Mouse (Mus musculus) thymus, adult 2 months (tissue): Measurements from ENCODE around the gene Ndufs4. TPM values are rescaled to one million over a fixed set of nuclear protein-coding genes. Genes with fewer than 3 reads are reported as not detected.

Source experiments
- DNase-seq: peaks from one replicate; pipeline ENCODE4 v3.0.0; 2021
- H3K27ac ChIP-seq: fragments of 200-500 bp; 2 replicates; pipeline ENCODE4 v1.5.1; 2012; ENCODE audit warnings: low read length, control low read depth; ENCODE audit not compliant: control insufficient read depth, insufficient read depth
- H3K27me3 ChIP-seq: fragments of 200-500 bp; 2 replicates; pipeline ENCODE4 v1.6.1; 2012; ENCODE audit warnings: mild to moderate bottlenecking, low read length, moderate library complexity, mixed read lengths; ENCODE audit not compliant: control insufficient read depth, insufficient read depth
- H3K36me3 ChIP-seq: fragments of 200-500 bp; 2 replicates; pipeline ENCODE4 v1.6.1; 2012; ENCODE audit warnings: mild to moderate bottlenecking, low read length, moderate library complexity; ENCODE audit not compliant: control insufficient read depth, insufficient read depth
- H3K4me1 ChIP-seq: fragments of 200-500 bp; replicated peaks from 2 replicates; pipeline ENCODE4 v1.6.1; 2012; ENCODE audit warnings: low read length; ENCODE audit not compliant: control insufficient read depth, insufficient read depth
- H3K4me3 ChIP-seq: fragments of 200-500 bp; 2 replicates; pipeline ENCODE4 v1.5.1; 2012; ENCODE audit warnings: mild to moderate bottlenecking, low read length, control low read depth, moderate library complexity; ENCODE audit not compliant: control insufficient read depth, insufficient read depth
- CTCF ChIP-seq: fragments of 200-500 bp; IDR thresholded peaks from 2 replicates; pipeline ENCODE4 v1.5.1; 2012; ENCODE audit warnings: mild to moderate bottlenecking, control low read depth, low read length, moderate library complexity, borderline replicate concordance; ENCODE audit not compliant: control insufficient read depth, poor library complexity, insufficient read depth; ENCODE audit errors: extremely low read depth
- POLR2A ChIP-seq: fragments of 200-500 bp; IDR thresholded peaks from 2 replicates; pipeline ENCODE4 v1.6.1; 2012; ENCODE audit warnings: mild to moderate bottlenecking, low read length, control low read depth, moderate library complexity; ENCODE audit not compliant: control insufficient read depth, poor library complexity, insufficient read depth; ENCODE audit errors: extremely low read depth
- WGBS: fragments of 180-500 bp; shearing (Covaris S2); methylation state at CpG from one replicate; pipeline ENCODE4 v1.1.7; 2018; 5-methylcytosine and 5-hydroxymethylcytosine counted together
- polyA plus RNA-seq: library from polyadenylated mRNA; depleted of rRNA; stranded (reverse); fragments of >200 nt; gene quantifications from 2 replicates; pipeline ENCODE4 v1.2.3, GENCODE M21; 2012; rRNA removed

Ndufs4 gene
- polyA plus RNA-seq, 1 experiment: 54.9 TPM

- Histone ChIP-seq H3K27me3 (no peaks in the 10 kb centered on the region), H3K4me1 (no peaks in the 10 kb centered on the region), H3K4me3 (no peak overlapping the region), H3K27ac (no peak overlapping the region), H3K36me3 (no peaks in the 10 kb centered on the region)
- DNase-seq: no peak
- no peak for TF ChIP-seq CTCF
- TF ChIP-seq POLR2A: no peak
- WGBS: 98% methylated on average over 5 of the region's 5 CpGs
These were observed 110.8 kb downstream of the Ndufs4 start for GRCm38 (mm10) chr13:114277277-114277676.

- DNase-seq: no peak
- H3K27ac ChIP-seq: no peak overlapping the region
- H3K27me3 ChIP-seq: no peaks in the 10 kb centered on the region
- no peak for TF ChIP-seq POLR2A
- no peak for TF ChIP-seq CTCF
- WGBS: 93% methylated on average over 16 of the region's 16 CpGs
- no peaks in the 10 kb centered on the region for H3K4me1 ChIP-seq
- H3K36me3 ChIP-seq: no peaks in the 10 kb centered on the region
- H3K4me3 ChIP-seq: no peak overlapping the region
These were observed 116.5 kb downstream of the Ndufs4 start for GRCm38 (mm10) chr13:114271410-114272105.

- WGBS: 97% methylated on average over 9 of the region's 9 CpGs
- H3K27ac ChIP-seq: no peak overlapping the region
- H3K4me1 ChIP-seq: no peaks in the 10 kb centered on the region
- no peak overlapping the region for H3K4me3 ChIP-seq
- TF ChIP-seq CTCF (no peak), POLR2A (no peak)
- H3K36me3 ChIP-seq: no peaks in the 10 kb centered on the region
- DNase-seq: no peak
- H3K27me3 ChIP-seq: no peaks in the 10 kb centered on the region
These were observed 120.3 kb downstream of the Ndufs4 start for GRCm38 (mm10) chr13:114267741-114268140.

GRCm38 (mm10) chr13:114260486-114261205 lies 127.4 kb downstream of the Ndufs4 start:
- no peak overlapping the region for H3K4me3 ChIP-seq
- TF ChIP-seq POLR2A: no peak
- no peak for TF ChIP-seq CTCF

GRCm38 (mm10) chr13:114254697-114255096 lies 133.4 kb downstream of the Ndufs4 start:
- Histone ChIP-seq H3K36me3 (no peaks in the 10 kb centered on the region), H3K4me1 (peaks cover 2% of the 10 kb centered on the region; the same call in 1 of the 2 replicates), H3K4me3 (no peak overlapping the region), H3K27me3 (no peaks in the 10 kb centered on the region), H3K27ac (no peak overlapping the region)
- DNase-seq: no peak
- TF ChIP-seq CTCF (no peak), POLR2A (no peak)
- WGBS: 95% methylated on average over 10 of the region's 10 CpGs

More at GRCm38 (mm10) chr13:114260486-114261205, 127.4 kb downstream of the Ndufs4 start:
- Histone ChIP-seq H3K4me1 (peaks cover 2% of the 10 kb centered on the region; the same call in 1 of the 2 replicates), H3K27ac (no peak overlapping the region), H3K36me3 (no peaks in the 10 kb centered on the region), H3K27me3 (no peaks in the 10 kb centered on the region)
- WGBS: 92% methylated on average over 7 of the region's 7 CpGs
- no peak for DNase-seq

Other genes starting within 250 kb of the Ndufs4 start
- gene Fst, start 70.7 kb upstream of the Ndufs4 start, polyA plus RNA-seq: 2.1 and 2.3 TPM in 2 replicates